Mouse (Mus musculus) heart, embryonic 15.5 days (tissue): ENCODE measurements around the gene 2900011O08Rik. TPM values are rescaled to one million over a fixed set of nuclear protein-coding genes. Genes with fewer than 3 reads are reported as not detected.
"Not testable (repeated sequence)": the region's sequence is repeated elsewhere in the genome, so short reads cannot be mapped to it uniquely, and the experiment has no call there.

Source experiments
- ATAC-seq: fragments of 200-750 bp; cut with Nextera tagmentation; replicated peaks from 2 replicates; pipeline ENCODE4 v1.8.0; 2017; ENCODE audit warnings: low read depth, moderate TSS enrichment; ENCODE audit not compliant: insufficient number of reproducible peaks, insufficient read depth, low FRiP score
- H3K27ac ChIP-seq: fragments of 300-500 bp; sonication (generic); 2 replicates; pipeline ENCODE4 v1.5.1; 2015; ENCODE audit warnings: mild to moderate bottlenecking, inconsistent platforms
- H3K27me3 ChIP-seq: fragments of 300-500 bp; sonication (generic); 2 replicates; pipeline ENCODE4 v1.6.1; 2015; ENCODE audit warnings: inconsistent platforms
- H3K36me3 ChIP-seq: fragments of 300-500 bp; sonication (generic); 2 replicates; pipeline ENCODE4 v1.6.1; 2015; ENCODE audit warnings: mild to moderate bottlenecking, inconsistent platforms
- H3K4me1 ChIP-seq: fragments of 300-500 bp; sonication (generic); replicated peaks from 2 replicates; pipeline ENCODE4 v1.6.1; 2015; ENCODE audit warnings: inconsistent platforms
- H3K4me2 ChIP-seq: fragments of 300-500 bp; sonication (generic); 2 replicates; pipeline ENCODE4 v1.6.1; 2015; ENCODE audit warnings: inconsistent platforms, mild to moderate bottlenecking, moderate library complexity
- H3K4me3 ChIP-seq: fragments of 300-500 bp; sonication (generic); 2 replicates; pipeline ENCODE4 v1.5.1; 2015; ENCODE audit warnings: mild to moderate bottlenecking, inconsistent platforms
- H3K9ac ChIP-seq: fragments of 300-500 bp; sonication (generic); 2 replicates; pipeline ENCODE4 v1.6.1; 2015; ENCODE audit warnings: mild to moderate bottlenecking, inconsistent platforms
- H3K9me3 ChIP-seq: fragments of 300-500 bp; sonication (generic); replicated peaks from 2 replicates; pipeline ENCODE4 v1.6.1; 2016; ENCODE audit warnings: inconsistent platforms
- WGBS: fragments of 180-500 bp; shearing (Covaris S2); methylation state at CpG from one replicate; pipeline ENCODE4 v1.1.7; 2015; ENCODE audit warnings: mixed read lengths; 5-methylcytosine and 5-hydroxymethylcytosine counted together
- polyA plus RNA-seq: library from polyadenylated mRNA; unstranded; fragments of >200 nt; fragmentation: Nextera tagmentation; extraction: Ambion mirVana; gene quantifications from 2 replicates; pipeline ENCODE4 v1.2.1, GENCODE M21; 2015

Gene 2900011O08Rik
- polyA plus RNA-seq, 1 experiment from 2014 or later, result 0.79 TPM

DNA sequence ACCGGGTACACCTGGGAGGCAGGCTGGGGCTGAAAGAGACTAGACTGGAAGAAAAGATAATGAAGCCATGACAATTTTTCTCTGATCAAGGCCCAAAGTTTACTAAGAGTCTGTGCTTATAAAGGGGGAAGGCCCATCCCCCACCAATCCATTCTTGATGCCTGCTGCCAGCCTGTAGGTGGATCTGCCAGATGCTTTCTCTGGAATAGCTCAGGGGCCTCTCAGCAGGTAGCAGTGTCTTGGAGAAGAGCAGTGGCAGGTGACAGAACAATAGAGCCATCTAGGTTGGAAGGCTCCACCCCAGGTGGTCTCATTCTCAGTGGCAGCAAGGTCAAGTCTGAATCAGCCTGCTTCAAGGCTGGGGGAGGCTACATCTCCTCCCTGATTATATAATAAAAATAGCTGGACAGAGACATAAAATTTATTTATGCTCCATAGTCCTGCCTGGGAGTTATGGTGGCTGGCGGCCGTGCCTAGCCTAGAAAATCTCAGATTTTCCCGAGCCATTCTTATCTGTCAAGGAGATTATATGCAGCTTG lies 10.0 kb upstream of the 2900011O08Rik start:
- not testable (repeated sequence) for H3K9ac ChIP-seq

DNA sequence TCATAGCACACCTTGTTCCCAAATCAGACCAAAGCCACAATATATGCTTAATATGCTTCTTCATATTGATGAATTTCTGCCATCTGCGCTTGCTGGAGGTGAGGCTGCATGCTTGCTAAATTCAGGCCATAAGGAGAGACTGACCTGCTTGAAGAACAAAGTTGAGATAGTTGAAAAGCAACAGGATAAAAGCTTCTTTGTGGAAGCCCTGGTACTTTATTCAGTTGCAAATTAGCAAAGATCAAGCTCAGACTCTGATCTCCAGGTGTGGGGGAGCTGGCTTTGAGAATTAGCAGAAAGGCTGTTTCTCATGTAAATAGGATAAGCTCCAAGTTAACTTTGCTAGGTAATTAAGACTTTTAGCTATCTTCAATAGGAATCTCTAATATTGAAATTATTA lies 9.4 kb upstream of the 2900011O08Rik start:
- not testable (repeated sequence) for H3K9me3 ChIP-seq, H3K4me2 ChIP-seq, H3K9ac ChIP-seq, H3K27ac ChIP-seq, H3K36me3 ChIP-seq, H3K4me1 ChIP-seq, ATAC-seq, H3K4me3 ChIP-seq, H3K27me3 ChIP-seq
- WGBS, result 52% methylated on average over 1 of the region's 1 CpGs

More for the DNA sequence above, 10.0 kb upstream of the 2900011O08Rik start:
- not testable (repeated sequence) for H3K27me3 ChIP-seq, H3K4me3 ChIP-seq, H3K4me2 ChIP-seq, H3K36me3 ChIP-seq, H3K27ac ChIP-seq, H3K4me1 ChIP-seq, ATAC-seq, H3K9me3 ChIP-seq
- 80% methylated on average over 4 of the region's 4 CpGs for WGBS

DNA sequence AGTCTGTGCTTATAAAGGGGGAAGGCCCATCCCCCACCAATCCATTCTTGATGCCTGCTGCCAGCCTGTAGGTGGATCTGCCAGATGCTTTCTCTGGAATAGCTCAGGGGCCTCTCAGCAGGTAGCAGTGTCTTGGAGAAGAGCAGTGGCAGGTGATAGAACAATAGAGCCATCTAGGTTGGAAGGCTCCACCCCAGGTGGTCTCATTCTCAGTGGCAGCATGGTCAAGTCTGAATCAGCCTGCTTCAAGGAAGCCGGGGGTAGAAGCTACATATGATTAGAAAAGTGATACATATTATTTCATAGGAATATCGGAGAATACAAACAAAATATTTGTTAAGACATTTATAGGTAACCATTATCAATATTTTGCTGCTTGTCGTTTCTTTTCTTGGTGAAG lies 4.7 kb upstream of the 2900011O08Rik start:
- not testable (repeated sequence) for H3K9ac ChIP-seq, H3K9me3 ChIP-seq, H3K4me2 ChIP-seq, ATAC-seq, H3K27me3 ChIP-seq, H3K4me1 ChIP-seq, H3K36me3 ChIP-seq, H3K4me3 ChIP-seq, H3K27ac ChIP-seq
- 70% methylated on average over 3 of the region's 3 CpGs for WGBS

DNA sequence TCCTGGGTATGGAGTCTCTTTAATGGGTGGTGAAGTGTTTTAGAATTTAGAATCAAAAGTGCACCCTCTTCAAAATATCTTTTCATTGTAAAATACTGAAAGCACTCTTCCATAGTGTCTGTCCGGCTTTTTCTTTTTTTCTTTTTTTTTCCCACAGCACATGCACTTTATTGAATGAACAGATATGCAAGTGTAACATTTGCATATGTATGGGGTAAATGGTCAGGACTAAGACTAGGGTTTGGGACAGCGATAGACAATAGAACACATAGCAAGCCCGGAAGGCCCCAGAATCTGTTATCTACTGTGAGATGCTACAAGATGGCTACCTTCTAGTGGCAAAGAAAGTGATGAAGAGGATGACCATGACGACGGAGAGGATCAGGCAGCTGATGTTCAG lies 3.2 kb upstream of the 2900011O08Rik start:
- H3K4me1 ChIP-seq, result peaks cover 8% of the 10 kb centered on the region; the same call in 1 of the 2 replicates
- peaks cover 12% of the 10 kb centered on the region for H3K27me3 ChIP-seq
- H3K9me3 ChIP-seq, result no peaks in the 10 kb centered on the region
- H3K9ac ChIP-seq, result no peak overlapping the region
- 88% methylated on average over 5 of the region's 5 CpGs for WGBS
- H3K36me3 ChIP-seq, result no peaks in the 10 kb centered on the region
- no peak overlapping the region for H3K4me3 ChIP-seq
- ATAC-seq, result no peak
- no peak overlapping the region for H3K27ac ChIP-seq
- no peak overlapping the region for H3K4me2 ChIP-seq

DNA sequence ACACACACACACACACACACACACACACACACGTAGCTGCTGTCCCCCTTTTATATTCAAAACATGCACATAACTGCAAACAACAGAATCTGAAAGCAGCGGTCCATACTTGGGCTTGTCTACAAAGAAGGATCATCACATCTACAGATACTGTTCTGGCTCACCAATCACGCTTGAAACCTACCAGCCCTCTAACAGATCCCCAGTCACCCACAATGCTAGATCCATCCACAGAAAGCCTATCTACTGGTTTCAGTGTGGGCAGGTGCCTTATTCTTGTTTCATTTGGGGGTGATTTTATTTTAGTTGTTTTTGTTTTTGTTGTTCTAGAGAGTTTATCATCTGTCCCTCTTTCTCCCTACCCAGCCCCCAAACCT lies 219 bp upstream of the 2900011O08Rik start:
- no peak for ATAC-seq
- Histone ChIP-seq H3K4me2 (peak overlapping the region; percentile 85), H3K4me3 (peak overlapping the region; percentile 47), H3K9ac (no peak overlapping the region), H3K27me3 (peaks cover 17% of the 10 kb centered on the region), H3K4me1 (peaks cover 8% of the 10 kb centered on the region; the same call in 1 of the 2 replicates), H3K9me3 (no peaks in the 10 kb centered on the region), H3K36me3 (no peaks in the 10 kb centered on the region), H3K27ac (no peak overlapping the region)
- 68% methylated on average over 3 of the region's 3 CpGs for WGBS

DNA sequence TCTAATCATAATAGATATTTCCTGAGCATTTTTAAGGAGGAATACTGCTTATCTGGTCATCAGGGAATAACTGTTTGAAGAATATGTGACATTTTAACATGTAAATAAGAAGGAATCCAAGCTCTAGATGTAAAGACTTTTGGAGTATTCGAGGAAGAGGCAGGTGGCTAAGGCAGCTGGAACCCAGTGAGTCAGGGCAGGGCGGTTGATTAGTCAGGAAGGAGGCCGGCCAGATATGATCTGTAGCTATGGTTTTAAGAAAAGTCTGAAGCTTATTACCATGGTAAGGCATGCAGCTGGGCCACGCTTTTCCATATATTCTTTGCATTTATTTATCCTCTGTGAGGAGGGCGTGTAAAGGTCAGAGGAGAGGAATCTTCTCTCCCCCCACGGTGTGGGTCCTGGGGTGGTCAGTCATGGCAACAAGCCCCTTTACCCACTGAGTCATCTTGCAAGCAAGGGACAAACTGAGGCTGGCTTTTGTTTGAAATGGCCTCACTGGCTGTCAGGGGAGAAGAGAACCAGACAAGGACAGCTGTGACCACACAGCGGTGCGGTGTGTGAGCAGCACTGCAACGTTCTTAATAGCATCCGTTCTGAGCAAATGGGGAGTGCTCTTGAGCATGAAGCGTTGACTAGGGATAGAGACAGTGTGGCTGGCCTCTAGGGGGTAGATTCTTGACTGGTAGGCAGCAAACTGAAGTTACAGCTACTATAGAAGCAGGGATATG lies 6.3 kb downstream of the 2900011O08Rik start:
- Histone ChIP-seq H3K27ac (no peak overlapping the region), H3K4me1 (no peaks in the 10 kb centered on the region), H3K4me2 (no peak overlapping the region), H3K27me3 (peaks cover 9% of the 10 kb centered on the region; the same call in 1 of the 2 replicates), H3K36me3 (no peaks in the 10 kb centered on the region), H3K9me3 (no peaks in the 10 kb centered on the region), H3K4me3 (no peak overlapping the region), H3K9ac (no peak overlapping the region)
- ATAC-seq, result no peak
- 77% methylated on average over 11 of the region's 11 CpGs for WGBS

DNA sequence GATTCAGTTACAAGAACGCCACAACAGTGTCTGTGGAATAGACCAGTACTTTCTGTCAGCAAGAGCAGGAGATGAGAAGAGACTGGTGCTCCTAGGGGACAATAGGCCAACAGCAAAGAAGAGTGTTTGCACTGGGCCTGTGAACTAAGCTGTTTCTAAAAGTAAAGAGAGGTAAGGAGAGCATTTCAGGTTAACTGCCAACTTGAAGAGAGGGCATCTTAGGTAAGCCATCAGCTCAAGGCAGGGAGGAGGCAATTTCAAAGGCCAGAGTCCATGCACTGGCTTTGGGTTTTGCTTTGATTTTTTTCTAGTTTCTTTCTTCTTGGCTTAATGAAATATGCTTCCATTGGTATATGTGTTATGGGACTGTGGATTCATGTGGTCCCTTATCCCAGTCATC lies 7.7 kb downstream of the 2900011O08Rik start:
- no peak overlapping the region for H3K9ac ChIP-seq
- no peak overlapping the region for H3K4me2 ChIP-seq
- no peaks in the 10 kb centered on the region for H3K36me3 ChIP-seq
- no peak for ATAC-seq
- WGBS, result 64% methylated on average over 1 of the region's 1 CpGs
- no peaks in the 10 kb centered on the region for H3K27me3 ChIP-seq
- no peaks in the 10 kb centered on the region for H3K9me3 ChIP-seq
- H3K4me3 ChIP-seq, result no peak overlapping the region
- no peak overlapping the region for H3K27ac ChIP-seq
- H3K4me1 ChIP-seq, result no peaks in the 10 kb centered on the region

DNA sequence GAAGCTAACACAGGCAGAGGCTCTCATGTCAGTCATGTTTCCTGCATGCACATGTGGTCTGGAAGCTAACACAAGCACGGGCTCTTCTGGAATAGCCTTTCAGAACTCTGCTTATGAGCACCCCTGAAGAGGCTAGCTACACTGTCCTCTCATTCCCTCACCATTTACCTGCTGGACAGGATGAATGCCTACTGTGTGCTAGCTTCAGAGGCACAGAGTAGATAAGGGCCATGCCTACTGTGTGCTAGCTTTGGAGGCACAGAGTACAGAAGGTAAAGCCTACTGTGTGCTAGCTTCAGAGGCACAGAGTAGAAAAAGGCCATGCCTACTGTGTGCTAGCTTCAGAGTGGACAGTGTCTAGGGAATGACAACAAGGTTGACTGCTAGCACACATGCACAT lies 8.1 kb downstream of the 2900011O08Rik start:
- Histone ChIP-seq H3K27me3 (no peaks in the 10 kb centered on the region), H3K36me3 (no peaks in the 10 kb centered on the region), H3K4me2 (no peak overlapping the region), H3K4me1 (no peaks in the 10 kb centered on the region), H3K9ac (no peak overlapping the region), H3K4me3 (no peak overlapping the region), H3K27ac (no peak overlapping the region), H3K9me3 (no peaks in the 10 kb centered on the region)
- 80% methylated on average over 1 of the region's 1 CpGs for WGBS
- no peak for ATAC-seq

DNA sequence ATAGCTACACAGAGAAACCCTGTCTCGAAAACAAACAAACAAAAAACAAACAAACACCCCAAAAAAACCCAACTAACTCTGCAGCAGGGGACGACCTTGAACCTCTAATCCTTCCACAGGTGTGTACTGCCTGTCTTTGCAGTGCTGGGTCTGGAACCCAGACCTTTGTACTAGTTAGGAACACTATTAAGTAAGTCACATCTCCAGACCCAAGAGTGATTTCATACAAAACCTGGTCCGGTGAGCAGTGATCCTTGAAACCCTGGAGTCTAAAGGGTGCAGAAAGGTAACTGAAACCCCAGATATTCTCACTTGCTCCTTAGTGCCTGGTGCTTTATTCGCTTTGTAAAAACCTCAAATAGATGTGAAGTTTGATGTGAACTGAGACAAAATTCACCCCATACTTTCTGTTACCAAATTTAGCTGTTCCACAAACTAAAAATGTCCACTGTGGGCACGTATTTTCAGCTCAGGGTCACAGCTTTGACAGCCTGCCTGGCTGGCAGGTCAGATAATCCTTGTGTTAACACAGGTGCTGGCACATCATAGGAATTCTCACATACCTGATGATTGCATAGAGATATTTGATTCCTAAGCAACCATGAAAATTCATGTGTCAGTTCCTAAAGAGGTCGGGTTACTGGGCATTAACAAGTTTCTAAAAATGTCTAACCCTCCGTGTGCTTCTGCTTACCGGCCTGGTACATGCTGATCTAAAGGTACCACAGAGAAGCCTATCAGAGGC lies 17.2 kb downstream of the 2900011O08Rik start:
- Histone ChIP-seq H3K36me3 (no peaks in the 10 kb centered on the region), H3K27me3 (no peaks in the 10 kb centered on the region), H3K9me3 (no peaks in the 10 kb centered on the region), H3K4me3 (no peak overlapping the region), H3K4me2 (no peak overlapping the region), H3K27ac (no peak overlapping the region), H3K4me1 (0 out of 2 replicates have a peak, but pooled peaks cover 4% of the 10 kb centered on the region), H3K9ac (no peak overlapping the region)
- no peak for ATAC-seq
- 47% methylated on average over 8 of the region's 8 CpGs for WGBS

DNA sequence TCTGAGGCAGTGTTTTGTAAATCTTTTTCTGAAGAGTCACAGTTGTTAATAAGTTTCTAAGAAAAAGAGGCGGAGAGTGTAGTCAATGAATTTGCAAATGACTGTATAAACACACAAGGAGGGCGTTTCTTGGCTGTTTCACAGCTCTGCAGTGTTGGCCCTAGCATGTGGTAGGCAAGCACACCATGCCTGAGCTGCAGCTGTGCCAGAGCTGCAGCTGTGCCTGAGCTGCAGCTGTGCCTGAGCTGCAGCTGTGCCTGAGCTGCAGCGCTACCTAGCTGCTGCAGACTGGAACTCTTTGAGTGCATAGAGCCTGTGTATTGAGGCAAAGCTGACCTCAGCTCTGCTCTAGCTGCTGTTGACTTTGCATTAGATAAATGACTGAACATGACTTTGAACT lies 17.8 kb downstream of the 2900011O08Rik start:
- no peak overlapping the region for H3K4me2 ChIP-seq
- H3K9me3 ChIP-seq, result no peaks in the 10 kb centered on the region
- no peak for ATAC-seq
- WGBS, result 40% methylated on average over 3 of the region's 3 CpGs
- H3K9ac ChIP-seq, result no peak overlapping the region
- H3K36me3 ChIP-seq, result no peaks in the 10 kb centered on the region
- H3K4me3 ChIP-seq, result no peak overlapping the region
- no peak overlapping the region for H3K27ac ChIP-seq
- 0 out of 2 replicates have a peak, but pooled peaks cover 4% of the 10 kb centered on the region for H3K4me1 ChIP-seq
- no peaks in the 10 kb centered on the region for H3K27me3 ChIP-seq

DNA sequence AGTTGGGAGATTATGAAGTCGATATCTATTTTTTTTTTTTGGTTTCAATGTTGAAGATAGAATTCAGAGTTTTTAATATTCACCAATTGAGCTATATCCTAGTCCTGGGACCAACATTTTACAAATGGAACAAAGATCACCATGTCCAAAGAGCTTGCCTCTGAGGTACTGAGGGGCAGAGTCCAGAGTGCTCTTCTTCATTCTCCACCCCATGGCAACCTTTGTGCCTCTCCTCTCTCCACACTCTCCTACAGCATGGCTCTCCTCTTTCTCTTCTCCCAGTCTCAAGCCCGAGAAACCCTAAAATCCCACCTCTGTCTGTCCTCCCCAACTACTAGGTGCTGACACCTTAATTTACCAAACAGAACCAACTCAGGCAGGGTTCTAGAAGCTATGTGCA lies 18.3 kb downstream of the 2900011O08Rik start:
- Histone ChIP-seq H3K4me1 (0 out of 2 replicates have a peak, but pooled peaks cover 4% of the 10 kb centered on the region), H3K27me3 (no peaks in the 10 kb centered on the region), H3K9ac (no peak overlapping the region), H3K4me2 (no peak overlapping the region), H3K36me3 (no peaks in the 10 kb centered on the region), H3K27ac (no peak overlapping the region), H3K9me3 (no peaks in the 10 kb centered on the region), H3K4me3 (no peak overlapping the region)
- 63% methylated on average over 2 of the region's 2 CpGs for WGBS
- ATAC-seq, result no peak
